Mouse (Mus musculus) stomach, embryonic 15.5 days (tissue): ENCODE results near the gene Trib3. TPM values are rescaled to one million over a fixed set of nuclear protein-coding genes. Genes with fewer than 3 reads are reported as not detected.

Experiments
- ATAC-seq: fragments of 200-750 bp; cut with Nextera tagmentation; 2 replicates; pipeline ENCODE4 v1.8.0; 2017; ENCODE audit warnings: low read depth, moderate number of reproducible peaks, moderate TSS enrichment; ENCODE audit not compliant: insufficient read depth, low FRiP score
- H3K27ac ChIP-seq: fragments of 300-500 bp; sonication (generic); 2 replicates; pipeline ENCODE4 v1.5.1; 2015; ENCODE audit warnings: mild to moderate bottlenecking, inconsistent platforms
- H3K27me3 ChIP-seq: fragments of 300-500 bp; sonication (generic); replicated peaks from 2 replicates; pipeline ENCODE4 v1.6.1; 2015; ENCODE audit warnings: inconsistent platforms
- H3K36me3 ChIP-seq: fragments of 300-500 bp; sonication (generic); 2 replicates; pipeline ENCODE4 v1.6.1; 2015; ENCODE audit warnings: inconsistent platforms
- H3K4me1 ChIP-seq: fragments of 300-500 bp; sonication (generic); 2 replicates; pipeline ENCODE4 v1.6.1; 2015; ENCODE audit warnings: inconsistent platforms
- H3K4me2 ChIP-seq: fragments of 300-500 bp; sonication (generic); 2 replicates; pipeline ENCODE4 v1.6.1; 2015; ENCODE audit warnings: mild to moderate bottlenecking, inconsistent platforms
- H3K4me3 ChIP-seq: fragments of 300-500 bp; sonication (generic); replicated peaks from 2 replicates; pipeline ENCODE4 v1.5.1; 2015; ENCODE audit warnings: inconsistent platforms
- H3K9ac ChIP-seq: fragments of 300-500 bp; sonication (generic); 2 replicates; pipeline ENCODE4 v1.6.1; 2015; ENCODE audit warnings: inconsistent platforms
- H3K9me3 ChIP-seq: fragments of 300-500 bp; sonication (generic); 2 replicates; pipeline ENCODE4 v1.6.1; 2016; ENCODE audit warnings: inconsistent platforms
- WGBS: fragments of 180-500 bp; shearing (Covaris S2); methylation state at CpG from one replicate; pipeline ENCODE4 v1.1.7; 2015; 5-methylcytosine and 5-hydroxymethylcytosine counted together
- polyA plus RNA-seq: library from polyadenylated mRNA; unstranded; fragments of >200 nt; fragmentation: Nextera tagmentation; extraction: Ambion mirVana; gene quantifications from 2 replicates; pipeline ENCODE4 v1.2.1, GENCODE M21; 2015

The Trib3 gene
- polyA plus RNA-seq, 1 experiment from 2014 or later, result 2.1 TPM

GRCm38 (mm10) chr2:152344909-152345308, 1.1 kb upstream of the Trib3 start:
- Histone ChIP-seq H3K4me3 (no peak overlapping the region), H3K4me1 (peaks cover 16% of the 10 kb centered on the region), H3K9ac (no peak overlapping the region), H3K27ac (no peak overlapping the region), H3K36me3 (no peaks in the 10 kb centered on the region), H3K4me2 (no peak overlapping the region), H3K27me3 (no peaks in the 10 kb centered on the region), H3K9me3 (no peaks in the 10 kb centered on the region)
- ATAC-seq, result no peak
- 72% methylated on average over 5 of the region's 5 CpGs for WGBS

- Histone ChIP-seq H3K36me3 (no peaks in the 10 kb centered on the region), H3K27ac (no peak overlapping the region), H3K27me3 (no peaks in the 10 kb centered on the region), H3K4me1 (peaks cover 11% of the 10 kb centered on the region), H3K9ac (no peak overlapping the region; the same call in 1 of the 2 replicates), H3K9me3 (no peaks in the 10 kb centered on the region), H3K4me3 (peak overlapping the region; percentile 52), H3K4me2 (peak overlapping the region; percentile 90)
- 12% methylated on average over 10 of the region's 10 CpGs for WGBS
- no peak for ATAC-seq
These were observed 529 bp upstream of the Trib3 start for GRCm38 (mm10) chr2:152344361-152344760.

- 84% methylated on average over 22 of the region's 22 CpGs for WGBS
- no peak for ATAC-seq
- H3K9me3 ChIP-seq, result no peaks in the 10 kb centered on the region
- no peaks in the 10 kb centered on the region for H3K36me3 ChIP-seq
- no peak overlapping the region for H3K9ac ChIP-seq
- H3K4me2 ChIP-seq, result no peak overlapping the region
- H3K4me3 ChIP-seq, result no peak overlapping the region
- no peak overlapping the region for H3K27ac ChIP-seq
- no peaks in the 10 kb centered on the region for H3K27me3 ChIP-seq
- peaks cover 10% of the 10 kb centered on the region for H3K4me1 ChIP-seq
These were observed 4.1 kb downstream of the Trib3 start for GRCm38 (mm10) chr2:152339631-152340179.

GRCm38 (mm10) chr2:152338319-152338718, 5.5 kb downstream of the Trib3 start:
- H3K4me2 ChIP-seq, result no peak overlapping the region
- no peaks in the 10 kb centered on the region for H3K27me3 ChIP-seq
- no peak overlapping the region for H3K9ac ChIP-seq
- peaks cover 4% of the 10 kb centered on the region; the same call in 1 of the 2 replicates for H3K4me1 ChIP-seq
- 82% methylated on average over 13 of the region's 13 CpGs for WGBS
- no peak overlapping the region for H3K4me3 ChIP-seq
- no peak overlapping the region for H3K27ac ChIP-seq
- no peak for ATAC-seq
- no peaks in the 10 kb centered on the region for H3K9me3 ChIP-seq
- no peaks in the 10 kb centered on the region for H3K36me3 ChIP-seq

- Histone ChIP-seq H3K4me3 (no peak overlapping the region), H3K9me3 (no peaks in the 10 kb centered on the region), H3K4me1 (no peaks in the 10 kb centered on the region), H3K27ac (no peak overlapping the region), H3K9ac (no peak overlapping the region), H3K4me2 (no peak overlapping the region), H3K27me3 (no peaks in the 10 kb centered on the region), H3K36me3 (no peaks in the 10 kb centered on the region)
- no peak for ATAC-seq
- 82% methylated on average over 11 of the region's 11 CpGs for WGBS
These were observed 6.1 kb downstream of the Trib3 start for GRCm38 (mm10) chr2:152337591-152338212.

- no peak overlapping the region for H3K9ac ChIP-seq
- no peaks in the 10 kb centered on the region for H3K27me3 ChIP-seq
- H3K4me3 ChIP-seq, result no peak overlapping the region
- no peaks in the 10 kb centered on the region for H3K9me3 ChIP-seq
- H3K4me1 ChIP-seq, result no peaks in the 10 kb centered on the region
- no peak for ATAC-seq
- H3K36me3 ChIP-seq, result no peaks in the 10 kb centered on the region
- no peak overlapping the region for H3K27ac ChIP-seq
- WGBS, result 78% methylated on average over 1 of the region's 1 CpGs
- H3K4me2 ChIP-seq, result no peak overlapping the region
These were observed 7.0 kb downstream of the Trib3 start for GRCm38 (mm10) chr2:152336856-152337255.

- no peak overlapping the region for H3K9ac ChIP-seq
- H3K9me3 ChIP-seq, result no peaks in the 10 kb centered on the region
- no peak overlapping the region for H3K4me3 ChIP-seq
- H3K36me3 ChIP-seq, result no peaks in the 10 kb centered on the region
- 44% methylated on average over 11 of the region's 11 CpGs for WGBS
- H3K4me1 ChIP-seq, result peaks cover 8% of the 10 kb centered on the region
- H3K27me3 ChIP-seq, result no peaks in the 10 kb centered on the region
- ATAC-seq, result no peak
- no peak overlapping the region for H3K27ac ChIP-seq
- H3K4me2 ChIP-seq, result no peak overlapping the region
These were observed 8.5 kb downstream of the Trib3 start for GRCm38 (mm10) chr2:152335289-152335820.

DNA sequence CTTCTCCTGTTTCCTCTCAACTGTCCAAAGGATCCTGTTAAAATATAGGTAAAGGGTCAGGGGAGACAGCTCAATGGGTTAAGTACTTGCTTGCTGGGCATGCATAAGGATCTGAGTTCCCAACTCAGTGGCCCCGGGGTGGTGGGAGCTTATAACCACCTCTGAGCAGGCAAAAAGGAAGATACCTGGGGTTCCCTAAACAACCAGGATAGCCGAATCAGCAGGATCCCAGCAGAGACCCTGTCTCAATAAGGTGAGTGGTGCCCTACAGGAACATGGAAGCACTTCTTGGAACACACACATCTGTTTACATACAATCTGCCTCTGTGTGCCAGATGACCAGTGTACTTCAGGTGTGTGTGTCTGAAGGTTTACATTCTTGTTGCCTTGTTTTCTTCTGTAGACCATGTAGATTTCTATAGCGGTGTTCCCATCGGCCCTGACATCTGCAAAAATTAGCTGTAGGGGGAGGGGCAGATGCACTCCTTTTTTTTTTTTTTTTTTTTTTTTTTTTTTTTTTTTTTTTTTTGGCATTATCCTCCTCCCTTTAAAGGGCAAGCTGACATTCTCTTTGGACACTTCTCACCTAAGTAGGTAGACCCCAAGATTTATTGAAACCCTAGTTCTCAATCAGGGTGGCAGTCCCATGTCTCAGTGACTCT, 10.4 kb downstream of the Trib3 start:
- Histone ChIP-seq H3K4me3 (no peak overlapping the region), H3K4me1 (peaks cover 8% of the 10 kb centered on the region), H3K9ac (no peak overlapping the region), H3K27me3 (no peaks in the 10 kb centered on the region), H3K4me2 (no peak overlapping the region), H3K9me3 (no peaks in the 10 kb centered on the region), H3K27ac (no peak overlapping the region), H3K36me3 (0 out of 2 replicates have a peak, but pooled peaks cover 3% of the 10 kb centered on the region)
- no peak for ATAC-seq
- 74% methylated on average over 4 of the region's 4 CpGs for WGBS

GRCm38 (mm10) chr2:152332101-152332825, 11.6 kb downstream of the Trib3 start, which contains the start of gene Rbck1:
Gene Rbck1, minus strand, starts transcription at chr2:152332653.
- no peaks in the 10 kb centered on the region for H3K9me3 ChIP-seq
- 0 out of 2 replicates have a peak, but pooled peaks cover 3% of the 10 kb centered on the region for H3K36me3 ChIP-seq
- H3K4me2 ChIP-seq, result peak within 1 kb of the TSS; percentile 85
- no peaks in the 10 kb centered on the region for H3K27me3 ChIP-seq
- H3K27ac ChIP-seq, result peak within 1 kb of the TSS; percentile 93
- H3K9ac ChIP-seq, result peak within 1 kb of the TSS; percentile 67
- H3K4me1 ChIP-seq, result peaks cover 8% of the 10 kb centered on the region
- ATAC-seq, result peak; percentile 95
- under 1% methylated on average over 54 of the region's 54 CpGs for WGBS
- H3K4me3 ChIP-seq, result peak within 1 kb of the TSS; percentile 76

GRCm38 (mm10) chr2:152330858-152331423, 12.9 kb downstream of the Trib3 start:
- H3K9ac ChIP-seq, result no peak overlapping the region
- no peak overlapping the region for H3K27ac ChIP-seq
- H3K4me3 ChIP-seq, result peak overlapping the region; percentile 76
- H3K4me1 ChIP-seq, result peaks cover 8% of the 10 kb centered on the region
- WGBS, result 49% methylated on average over 7 of the region's 7 CpGs
- H3K9me3 ChIP-seq, result no peaks in the 10 kb centered on the region
- H3K36me3 ChIP-seq, result peaks cover 6% of the 10 kb centered on the region; the same call in 1 of the 2 replicates
- ATAC-seq, result no peak
- H3K4me2 ChIP-seq, result peak overlapping the region; percentile 85
- no peaks in the 10 kb centered on the region for H3K27me3 ChIP-seq

GRCm38 (mm10) chr2:152327980-152328379, 15.9 kb downstream of the Trib3 start:
- Histone ChIP-seq H3K9ac (no peak overlapping the region), H3K36me3 (peaks cover 25% of the 10 kb centered on the region), H3K27me3 (no peaks in the 10 kb centered on the region), H3K9me3 (no peaks in the 10 kb centered on the region), H3K4me2 (no peak overlapping the region), H3K27ac (no peak overlapping the region), H3K4me3 (no peak overlapping the region), H3K4me1 (peaks cover 8% of the 10 kb centered on the region)
- 78% methylated on average over 5 of the region's 5 CpGs for WGBS
- ATAC-seq, result no peak
